Mouse (Mus musculus) limb, embryonic 11.5 days (tissue): ENCODE data around the gene AI413582. TPM values are rescaled to one million over a fixed set of nuclear protein-coding genes. Genes with fewer than 3 reads are reported as not detected.

ENCODE experiments used
- ATAC-seq: fragments of 200-750 bp; cut with Nextera tagmentation; 2 replicates; pipeline ENCODE4 v1.8.0; 2017; ENCODE audit warnings: low read depth; ENCODE audit not compliant: insufficient number of reproducible peaks, low FRiP score, low TSS enrichment
- DNase-seq: peaks from one replicate; pipeline ENCODE4 v3.0.0-alpha.2; 2015; ENCODE audit warnings: low spot score
- H3K27ac ChIP-seq: fragments of 300-500 bp; sonication (generic); replicated peaks from 2 replicates; pipeline ENCODE4 v1.5.1; 2014; ENCODE audit warnings: low read depth, mild to moderate bottlenecking, low read length
- H3K27me3 ChIP-seq: fragments of 300-500 bp; sonication (generic); 2 replicates; pipeline ENCODE4 v1.6.1; 2014; ENCODE audit warnings: mild to moderate bottlenecking, low read length, mixed read lengths; ENCODE audit not compliant: control insufficient read depth, insufficient read depth
- H3K36me3 ChIP-seq: fragments of 300-500 bp; sonication (generic); 2 replicates; pipeline ENCODE4 v1.6.1; 2014; ENCODE audit warnings: mild to moderate bottlenecking, low read length, moderate library complexity, mixed read lengths; ENCODE audit not compliant: control insufficient read depth, insufficient read depth
- H3K4me1 ChIP-seq: fragments of 300-500 bp; sonication (generic); 2 replicates; pipeline ENCODE4 v1.6.1; 2014; ENCODE audit warnings: low read length, mixed read lengths; ENCODE audit not compliant: control insufficient read depth, insufficient read depth
- H3K4me2 ChIP-seq: fragments of 300-500 bp; sonication (generic); 2 replicates; pipeline ENCODE4 v1.6.1; 2014; ENCODE audit warnings: low read depth, mild to moderate bottlenecking, moderate library complexity; ENCODE audit not compliant: severe bottlenecking
- H3K4me3 ChIP-seq: fragments of 300-500 bp; sonication (generic); 2 replicates; pipeline ENCODE4 v1.5.1; 2014; ENCODE audit warnings: low read depth, low read length
- H3K9ac ChIP-seq: fragments of 300-500 bp; sonication (generic); 2 replicates; pipeline ENCODE4 v1.6.1; 2014; ENCODE audit warnings: mild to moderate bottlenecking, low read length
- H3K9me3 ChIP-seq: fragments of 300-500 bp; sonication (generic); 2 replicates; pipeline ENCODE4 v1.6.1; 2016; ENCODE audit warnings: low read length; ENCODE audit not compliant: control insufficient read depth
- WGBS: fragments of 180-500 bp; shearing (Covaris S2); extraction: QIAGEN DNeasy Blood & Tissue Kit; methylation state at CpG from one replicate; pipeline ENCODE4 v1.1.7; 2014; 5-methylcytosine and 5-hydroxymethylcytosine counted together
- polyA plus RNA-seq: library from polyadenylated mRNA; unstranded; fragments of >200 nt; fragmentation: Nextera tagmentation; extraction: Ambion mirVana; gene quantifications from 2 replicates; pipeline ENCODE4 v1.2.1, GENCODE M21; 2014

AI413582 gene
- polyA plus RNA-seq, 1 experiment from 2014 or later, result 11.0 TPM

GRCm38 (mm10) chr17:27546574-27547085, 18.9 kb downstream of the AI413582 start:
- DNase-seq (no peak), ATAC-seq (no peak)
- Histone ChIP-seq H3K27me3 (no peaks in the 10 kb centered on the region), H3K4me2 (no peak overlapping the region), H3K36me3 (no peaks in the 10 kb centered on the region), H3K9ac (no peak overlapping the region), H3K4me1 (peaks cover 17% of the 10 kb centered on the region), H3K27ac (no peak overlapping the region), H3K4me3 (no peak overlapping the region), H3K9me3 (no peaks in the 10 kb centered on the region)
- 68% methylated on average over 7 of the region's 7 CpGs for WGBS

GRCm38 (mm10) chr17:27545991-27546390, 19.6 kb downstream of the AI413582 start:
- Histone ChIP-seq H3K27me3 (no peaks in the 10 kb centered on the region), H3K9me3 (no peaks in the 10 kb centered on the region), H3K4me2 (no peak overlapping the region), H3K4me3 (no peak overlapping the region), H3K36me3 (no peaks in the 10 kb centered on the region), H3K9ac (no peak overlapping the region), H3K27ac (no peak overlapping the region), H3K4me1 (peaks cover 17% of the 10 kb centered on the region; the same call in 1 of the 2 replicates)
- 38% methylated on average over 12 of the region's 12 CpGs for WGBS
- DNase-seq (peak; percentile 49), ATAC-seq (no peak)

DNA sequence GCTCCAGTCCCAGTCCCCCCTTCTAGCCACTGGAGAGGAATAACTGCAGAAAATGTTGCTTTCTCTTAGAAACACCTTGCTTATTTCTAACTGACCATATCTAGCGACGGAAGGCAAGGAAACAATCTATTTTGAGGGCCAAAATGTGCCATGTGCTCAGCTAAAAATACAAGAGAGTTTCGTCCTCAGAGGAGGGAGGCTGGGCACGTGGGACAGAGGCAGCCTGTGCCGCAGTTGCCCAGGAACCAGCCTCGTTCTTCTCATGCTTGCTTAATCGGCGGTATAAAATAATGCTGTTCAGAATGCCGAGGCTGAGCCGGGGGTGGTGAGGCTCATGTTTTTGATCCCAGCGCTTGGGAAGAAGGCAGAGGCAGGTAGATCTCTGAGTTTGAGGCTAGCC, 21.0 kb downstream of the AI413582 start:
- Histone ChIP-seq H3K4me1 (peaks cover 17% of the 10 kb centered on the region; the same call in 1 of the 2 replicates), H3K4me3 (no peak overlapping the region), H3K9ac (no peak overlapping the region), H3K4me2 (no peak overlapping the region), H3K36me3 (no peaks in the 10 kb centered on the region), H3K9me3 (no peaks in the 10 kb centered on the region), H3K27ac (no peak overlapping the region), H3K27me3 (no peaks in the 10 kb centered on the region)
- ATAC-seq, result no peak
- 91% methylated on average over 11 of the region's 11 CpGs for WGBS
- DNase-seq, result no peak

GRCm38 (mm10) chr17:27541984-27542383, 23.6 kb downstream of the AI413582 start:
- no peak overlapping the region for H3K4me3 ChIP-seq
- H3K4me1 ChIP-seq, result 0 out of 2 replicates have a peak, but pooled peaks cover 10% of the 10 kb centered on the region
- DNase-seq (no peak), ATAC-seq (no peak)
- no peaks in the 10 kb centered on the region for H3K36me3 ChIP-seq
- no peak overlapping the region for H3K27ac ChIP-seq
- H3K27me3 ChIP-seq, result no peaks in the 10 kb centered on the region
- WGBS, result 68% methylated on average over 3 of the region's 3 CpGs
- no peaks in the 10 kb centered on the region for H3K9me3 ChIP-seq
- H3K4me2 ChIP-seq, result no peak overlapping the region
- H3K9ac ChIP-seq, result no peak overlapping the region

DNA sequence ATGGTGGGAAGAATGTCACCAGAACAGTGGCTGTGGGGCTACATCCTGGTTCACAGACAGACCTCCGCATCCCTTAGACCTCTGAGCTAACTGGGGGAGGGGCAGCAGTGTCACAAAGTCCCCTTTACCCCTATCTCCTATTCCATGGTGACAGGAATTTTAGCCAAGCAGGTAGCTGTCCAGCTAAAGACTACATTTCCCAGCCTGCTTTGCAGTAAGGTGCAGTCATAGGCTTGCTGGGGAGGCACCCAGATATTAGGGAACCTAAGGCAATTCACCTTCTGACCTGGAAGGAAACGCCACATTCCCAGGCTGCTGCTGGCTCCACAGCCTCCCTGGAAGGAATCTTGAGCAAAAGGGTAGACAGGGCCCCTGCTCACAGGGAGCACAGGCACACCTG, 24.3 kb downstream of the AI413582 start:
- DNase-seq (no peak), ATAC-seq (no peak)
- Histone ChIP-seq H3K4me1 (0 out of 2 replicates have a peak, but pooled peaks cover 6% of the 10 kb centered on the region), H3K9ac (no peak overlapping the region), H3K36me3 (no peaks in the 10 kb centered on the region), H3K9me3 (no peaks in the 10 kb centered on the region), H3K4me2 (no peak overlapping the region), H3K27ac (no peak overlapping the region), H3K27me3 (no peaks in the 10 kb centered on the region), H3K4me3 (no peak overlapping the region)
- 63% methylated on average over 2 of the region's 2 CpGs for WGBS

- Histone ChIP-seq H3K36me3 (no peaks in the 10 kb centered on the region), H3K9ac (no peak overlapping the region), H3K4me3 (no peak overlapping the region), H3K27ac (no peak overlapping the region), H3K27me3 (no peaks in the 10 kb centered on the region), H3K9me3 (no peaks in the 10 kb centered on the region), H3K4me1 (no peaks in the 10 kb centered on the region), H3K4me2 (no peak overlapping the region)
- no peak for ATAC-seq
- peak; percentile 98 for DNase-seq
- 6% methylated on average over 10 of the region's 10 CpGs for WGBS
Measured at GRCm38 (mm10) chr17:27534718-27535117, 30.8 kb downstream of the AI413582 start.

GRCm38 (mm10) chr17:27533354-27533753, 32.2 kb downstream of the AI413582 start:
- DNase-seq, result no peak
- H3K27me3 ChIP-seq, result no peaks in the 10 kb centered on the region
- no peak overlapping the region for H3K9ac ChIP-seq
- no peak overlapping the region for H3K4me2 ChIP-seq
- no peak overlapping the region for H3K4me3 ChIP-seq
- no peaks in the 10 kb centered on the region for H3K36me3 ChIP-seq
- no peak for ATAC-seq
- no peaks in the 10 kb centered on the region for H3K4me1 ChIP-seq
- H3K9me3 ChIP-seq, result no peaks in the 10 kb centered on the region
- 84% methylated on average over 3 of the region's 3 CpGs for WGBS
- no peak overlapping the region for H3K27ac ChIP-seq

GRCm38 (mm10) chr17:27532095-27532494, 33.5 kb downstream of the AI413582 start:
- ATAC-seq, result no peak
- Histone ChIP-seq H3K4me3 (no peak overlapping the region), H3K27ac (no peak overlapping the region), H3K36me3 (no peaks in the 10 kb centered on the region), H3K4me2 (no peak overlapping the region), H3K27me3 (no peaks in the 10 kb centered on the region), H3K4me1 (no peaks in the 10 kb centered on the region), H3K9me3 (no peaks in the 10 kb centered on the region), H3K9ac (no peak overlapping the region)
- DNase-seq, result no peak
- WGBS, result 92% methylated on average over 8 of the region's 8 CpGs

DNA sequence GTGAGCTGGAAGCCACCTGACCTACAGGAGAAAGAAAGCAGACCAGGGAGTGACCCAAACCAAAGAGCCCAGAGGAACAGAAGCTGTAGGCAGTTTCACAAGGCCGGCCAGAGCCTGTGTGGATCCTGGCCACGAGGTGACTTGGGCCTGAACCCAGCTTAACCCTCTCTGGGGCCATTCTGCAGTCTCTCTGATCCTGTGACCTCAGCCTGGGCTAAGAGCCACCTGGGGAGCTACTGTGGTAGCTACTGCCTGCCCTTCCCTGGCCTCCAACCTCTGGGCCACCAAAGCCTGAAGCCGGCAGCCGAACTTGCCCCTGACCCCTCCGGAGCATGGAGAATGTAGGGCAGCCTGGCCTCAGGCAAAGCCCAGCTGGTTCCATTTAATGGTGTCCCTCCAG, 36.8 kb downstream of the AI413582 start:
- WGBS, result 41% methylated on average over 5 of the region's 5 CpGs
- Histone ChIP-seq H3K36me3 (no peaks in the 10 kb centered on the region), H3K4me3 (no peak overlapping the region), H3K9ac (no peak overlapping the region), H3K4me2 (no peak overlapping the region), H3K27me3 (no peaks in the 10 kb centered on the region), H3K27ac (no peak overlapping the region), H3K4me1 (no peaks in the 10 kb centered on the region), H3K9me3 (no peaks in the 10 kb centered on the region)
- no peak for ATAC-seq
- no peak for DNase-seq
